Mouse (Mus musculus) adrenal gland, adult (tissue): Measurements from ENCODE around the gene Gm26741.

Source experiments
- DNase-seq, 2 experiments: peaks; one replicate each; pipeline ENCODE4 v3.0.0; 2022 to 2023; ENCODE audit warnings: low spot score in 1 of 2; ENCODE audit not compliant: inconsistent age in 2 of 2

Gene Gm26741

GRCm38 (mm10) chr10:52388922-52389430, 30.4 kb downstream of the Gm26741 start, which contains the start of gene Nepn:
Gene Nepn, plus strand, starts transcription at chr10:52388972.
- DNase-seq: no peak

- no peak for DNase-seq
These were observed 30.9 kb downstream of the Gm26741 start for GRCm38 (mm10) chr10:52389438-52389837.

- DNase-seq: no peak
These were observed 32.6 kb downstream of the Gm26741 start for GRCm38 (mm10) chr10:52391208-52391607.

GRCm38 (mm10) chr10:52396647-52397046, 38.1 kb downstream of the Gm26741 start:
- no peak for DNase-seq

- DNase-seq: no peak
These were observed 40.1 kb downstream of the Gm26741 start for GRCm38 (mm10) chr10:52398715-52399114.

- no peak for DNase-seq
These were observed 41.2 kb downstream of the Gm26741 start for GRCm38 (mm10) chr10:52399722-52400121.

- DNase-seq: no peak
These were observed 46.6 kb downstream of the Gm26741 start for GRCm38 (mm10) chr10:52405160-52405559.

GRCm38 (mm10) chr10:52407526-52407925, 49.0 kb downstream of the Gm26741 start:
- DNase-seq: no peak
